Mouse (Mus musculus) MEL (cell line): ENCODE data around the gene Clock. TPM values are rescaled to one million over a fixed set of nuclear protein-coding genes. Genes with fewer than 3 reads are reported as not detected.

Source experiments
- DNase-seq: peaks from one replicate; pipeline ENCODE4 v3.0.0; 2011; ENCODE audit warnings: low read depth, low spot score
- H3K27ac ChIP-seq: 2 replicates; pipeline ENCODE4 v1.5.1; 2012; ENCODE audit warnings: low read depth, mild to moderate bottlenecking, control low read depth, low read length, moderate library complexity; ENCODE audit not compliant: control insufficient read depth
- H3K27me3 ChIP-seq, 2 experiments: fragments of 150-350 bp in 1 of 2; sonication (generic) in 1 of 2; 2 replicates each; pipeline ENCODE4 v1.6.1; 2012; ENCODE audit warnings: low read length in 2 of 2, mild to moderate bottlenecking in 2 of 2, improper control_type of control experiment in 1 of 2, moderate library complexity in 1 of 2; ENCODE audit not compliant: insufficient read depth in 2 of 2, control insufficient read depth in 1 of 2
- H3K36me3 ChIP-seq, 2 experiments: 2 replicates each; pipeline ENCODE4 v1.6.1; 2012 to 2014; ENCODE audit warnings: low read length in 2 of 2, improper control_type of control experiment in 1 of 2, inconsistent platforms in 1 of 2, mild to moderate bottlenecking in 1 of 2; ENCODE audit not compliant: insufficient read depth in 2 of 2, control insufficient read depth in 1 of 2
- H3K4me1 ChIP-seq, 2 experiments: fragments of 150-350 bp in 1 of 2; sonication (generic) in 1 of 2; 2 replicates each; pipeline ENCODE4 v1.6.1; 2012; ENCODE audit warnings: low read length in 2 of 2, improper control_type of control experiment in 1 of 2, mild to moderate bottlenecking in 1 of 2; ENCODE audit not compliant: insufficient read depth in 2 of 2, control insufficient read depth in 1 of 2
- H3K4me3 ChIP-seq, 2 experiments: fragments of 150-350 bp in 1 of 2; sonication (generic) in 1 of 2; 2 replicates each; pipeline ENCODE4 v1.5.1; 2012; ENCODE audit warnings: low read depth in 2 of 2, low read length in 2 of 2, mild to moderate bottlenecking in 2 of 2, moderate library complexity in 2 of 2, control low read depth in 1 of 2, improper control_type of control experiment in 1 of 2; ENCODE audit not compliant: control insufficient read depth in 1 of 2, insufficient read depth in 1 of 2
- H3K79me2 ChIP-seq: 2 replicates; pipeline ENCODE4 v1.6.1; 2012; ENCODE audit warnings: mild to moderate bottlenecking, low read length, moderate library complexity; ENCODE audit not compliant: control insufficient read depth, poor library complexity, insufficient read depth
- H3K9ac ChIP-seq: 2 replicates; pipeline ENCODE4 v1.6.1; 2012; ENCODE audit warnings: low read depth, mild to moderate bottlenecking, control low read depth, low read length, moderate library complexity; ENCODE audit not compliant: control insufficient read depth, poor library complexity, severe bottlenecking
- H3K9me3 ChIP-seq: fragments of 150-350 bp; sonication (generic); replicated peaks from 2 replicates; pipeline ENCODE4 v1.6.1; 2012; ENCODE audit warnings: mild to moderate bottlenecking, low read length, improper control_type of control experiment, moderate library complexity; ENCODE audit not compliant: insufficient read depth
- BHLHE40 ChIP-seq: IDR thresholded peaks from 2 replicates; pipeline ENCODE4 v1.6.1; 2012; ENCODE audit warnings: low read depth, mild to moderate bottlenecking, inconsistent platforms, low read length, improper control_type of control experiment, borderline replicate concordance
- CHD1 ChIP-seq: IDR thresholded peaks from 2 replicates; pipeline ENCODE4 v1.6.1; 2012; ENCODE audit warnings: low read depth, mild to moderate bottlenecking, inconsistent platforms, low read length, improper control_type of control experiment
- CHD2 ChIP-seq: IDR thresholded peaks from 2 replicates; pipeline ENCODE4 v1.6.1; 2011; ENCODE audit warnings: low read length, improper control_type of control experiment
- CTCF ChIP-seq, 3 experiments: IDR thresholded peaks in 2 of 3; conservative IDR thresholded peaks in 1 of 3; 2 replicates each; pipeline ENCODE4 v1.5.1; 2011 to 2012; ENCODE audit warnings: low read length in 3 of 3, low read depth in 2 of 3, mild to moderate bottlenecking in 2 of 3, improper control_type of control experiment in 1 of 3, inconsistent platforms in 1 of 3, mixed read lengths in 1 of 3, moderate library complexity in 1 of 3; ENCODE audit not compliant: control insufficient read depth in 1 of 3, insufficient read depth in 1 of 3, poor library complexity in 1 of 3, severe bottlenecking in 1 of 3
- E2F4 ChIP-seq: IDR thresholded peaks from 2 replicates; pipeline ENCODE4 v1.6.1; 2011; ENCODE audit warnings: low read depth, low read length, improper control_type of control experiment, borderline replicate concordance
- ELF1 ChIP-seq: IDR thresholded peaks from 2 replicates; pipeline ENCODE4 v1.6.1; 2014; ENCODE audit warnings: low read depth, mild to moderate bottlenecking, inconsistent platforms, low read length, improper control_type of control experiment, moderate library complexity
- EP300 ChIP-seq, 2 experiments: IDR thresholded peaks; 2 replicates each; pipeline ENCODE4 v1.6.1; 2011; ENCODE audit warnings: improper control_type of control experiment in 2 of 2, low read length in 2 of 2, low read depth in 1 of 2, mild to moderate bottlenecking in 1 of 2
- ETS1 ChIP-seq: IDR thresholded peaks from 2 replicates; pipeline ENCODE4 v1.6.1; 2012; ENCODE audit warnings: low read depth, mild to moderate bottlenecking, inconsistent platforms, low read length, improper control_type of control experiment, moderate library complexity
- GABPA ChIP-seq: IDR thresholded peaks from 2 replicates; pipeline ENCODE4 v1.6.1; 2012; ENCODE audit warnings: low read depth, mild to moderate bottlenecking, inconsistent platforms, low read length, improper control_type of control experiment, moderate library complexity
- GATA1 ChIP-seq: IDR thresholded peaks from 2 replicates; pipeline ENCODE4 v1.6.1; 2011; ENCODE audit warnings: low read depth, low read length, improper control_type of control experiment
- HCFC1 ChIP-seq: IDR thresholded peaks from 2 replicates; pipeline ENCODE4 v1.6.1; 2012; ENCODE audit warnings: low read depth, mild to moderate bottlenecking, inconsistent platforms, low read length, improper control_type of control experiment, moderate library complexity
- KAT2A ChIP-seq: conservative IDR thresholded peaks from 2 replicates; pipeline ENCODE4 v1.6.1; 2012; ENCODE audit warnings: low read depth, low read length, improper control_type of control experiment, inconsistent platforms
- MAFK ChIP-seq: IDR thresholded peaks from 2 replicates; pipeline ENCODE4 v1.6.1; 2011; ENCODE audit warnings: low read depth, mild to moderate bottlenecking, low read length, improper control_type of control experiment, borderline replicate concordance
- MAX ChIP-seq: IDR thresholded peaks from 2 replicates; pipeline ENCODE4 v1.6.1; 2011; ENCODE audit warnings: low read length, improper control_type of control experiment
- MAZ ChIP-seq: IDR thresholded peaks from 2 replicates; pipeline ENCODE4 v1.6.1; 2012; ENCODE audit warnings: low read depth, mild to moderate bottlenecking, inconsistent platforms, low read length, improper control_type of control experiment
- MXI1 ChIP-seq: IDR thresholded peaks from 2 replicates; pipeline ENCODE4 v1.6.1; 2011; ENCODE audit warnings: mild to moderate bottlenecking, low read depth, low read length, improper control_type of control experiment
- MYB ChIP-seq: IDR thresholded peaks from 2 replicates; pipeline ENCODE4 v1.6.1; 2011; ENCODE audit warnings: mild to moderate bottlenecking, low read depth, low read length, improper control_type of control experiment
- MYC ChIP-seq: IDR thresholded peaks from 2 replicates; pipeline ENCODE4 v1.6.1; 2011; ENCODE audit warnings: low read depth, mild to moderate bottlenecking, low read length, improper control_type of control experiment, moderate library complexity
- NELFE ChIP-seq: IDR thresholded peaks from 2 replicates; pipeline ENCODE4 v1.6.1; 2011; ENCODE audit warnings: low read depth, low read length, improper control_type of control experiment
- NRF1 ChIP-seq: IDR thresholded peaks from 2 replicates; pipeline ENCODE4 v1.6.1; 2014; ENCODE audit warnings: low read depth, mild to moderate bottlenecking, inconsistent platforms, low read length, improper control_type of control experiment, moderate library complexity; ENCODE audit not compliant: poor library complexity, insufficient read depth, severe bottlenecking
- POLR2A ChIP-seq, 2 experiments: IDR thresholded peaks; 2 replicates each; pipeline ENCODE4 v1.6.1; 2011 to 2012; ENCODE audit warnings: low read length in 2 of 2, mild to moderate bottlenecking in 2 of 2, control low read depth in 1 of 2, improper control_type of control experiment in 1 of 2, low read depth in 1 of 2, moderate library complexity in 1 of 2; ENCODE audit not compliant: control insufficient read depth in 1 of 2, insufficient read depth in 1 of 2, poor library complexity in 1 of 2
- POLR2AphosphoS2 ChIP-seq: IDR thresholded peaks from 2 replicates; pipeline ENCODE4 v1.6.1; 2011; ENCODE audit warnings: low read length, improper control_type of control experiment
- RAD21 ChIP-seq: IDR thresholded peaks from 2 replicates; pipeline ENCODE4 v1.6.1; 2011; ENCODE audit warnings: mild to moderate bottlenecking, low read depth, low read length, improper control_type of control experiment
- RCOR1 ChIP-seq: IDR thresholded peaks from 2 replicates; pipeline ENCODE4 v1.6.1; 2012; ENCODE audit warnings: low read depth, mild to moderate bottlenecking, inconsistent platforms, low read length, improper control_type of control experiment
- SIN3A ChIP-seq: IDR thresholded peaks from 2 replicates; pipeline ENCODE4 v1.6.1; 2012; ENCODE audit warnings: low read length, improper control_type of control experiment, inconsistent platforms
- SMC3 ChIP-seq: IDR thresholded peaks from 2 replicates; pipeline ENCODE4 v1.6.1; 2011; ENCODE audit warnings: low read depth, low read length, improper control_type of control experiment
- TAL1 ChIP-seq: IDR thresholded peaks from 2 replicates; pipeline ENCODE4 v1.6.1; 2012; ENCODE audit warnings: mild to moderate bottlenecking, inconsistent platforms, low read length, moderate library complexity, mixed read lengths
- TBP ChIP-seq: IDR thresholded peaks from 2 replicates; pipeline ENCODE4 v1.8.0; 2011; ENCODE audit warnings: low read depth, low read length, improper control_type of control experiment
- TCF12 ChIP-seq: IDR thresholded peaks from 2 replicates; pipeline ENCODE4 v1.6.1; 2014; ENCODE audit warnings: low read depth, mild to moderate bottlenecking, inconsistent platforms, low read length, improper control_type of control experiment, moderate library complexity
- UBTF ChIP-seq: IDR thresholded peaks from 2 replicates; pipeline ENCODE4 v1.6.1; 2012; ENCODE audit warnings: low read depth, mild to moderate bottlenecking, inconsistent platforms, low read length, improper control_type of control experiment, moderate library complexity, borderline replicate concordance; ENCODE audit not compliant: insufficient read depth
- USF1 ChIP-seq: IDR thresholded peaks from 2 replicates; pipeline ENCODE4 v1.6.1; 2014; ENCODE audit warnings: low read depth, mild to moderate bottlenecking, inconsistent platforms, low read length, improper control_type of control experiment, moderate library complexity
- ZKSCAN1 ChIP-seq: IDR thresholded peaks from 2 replicates; pipeline ENCODE4 v1.6.1; 2012; ENCODE audit warnings: low read depth, mild to moderate bottlenecking, inconsistent platforms, low read length, improper control_type of control experiment, moderate library complexity
- ZMIZ1 ChIP-seq: IDR thresholded peaks from 2 replicates; pipeline ENCODE4 v1.6.1; 2012; ENCODE audit warnings: low read depth, mild to moderate bottlenecking, inconsistent platforms, low read length, improper control_type of control experiment, moderate library complexity
- ZNF384 ChIP-seq: IDR thresholded peaks from 2 replicates; pipeline ENCODE4 v1.6.1; 2012; ENCODE audit warnings: low read depth, mild to moderate bottlenecking, inconsistent platforms, low read length, improper control_type of control experiment
- polyA plus RNA-seq, 2 experiments: library from polyadenylated mRNA; stranded (reverse) in 1 of 2; unstranded in 1 of 2; fragments of >175 nt in 1 of 2; fragments of >200 nt in 1 of 2; gene quantifications; 2 replicates each; pipeline versions ENCODE4 v1.2.1 to v1.2.4; 2012; ENCODE audit warnings: low replicate concordance in 2 of 2, low read depth in 1 of 2; ENCODE audit not compliant: insufficient read length in 2 of 2, insufficient read depth in 1 of 2, missing spikeins in 1 of 2
- total RNA-seq: library from RNA; depleted of rRNA; stranded (reverse); fragments of 300-350 nt; gene quantifications from 2 replicates; pipeline ENCODE4 v1.2.3, GENCODE M21; 2012

Gene Clock
- total and polyA plus RNA-seq, 3 experiments: 4.1 to 77.5 (median 6.3) TPM

DNA sequence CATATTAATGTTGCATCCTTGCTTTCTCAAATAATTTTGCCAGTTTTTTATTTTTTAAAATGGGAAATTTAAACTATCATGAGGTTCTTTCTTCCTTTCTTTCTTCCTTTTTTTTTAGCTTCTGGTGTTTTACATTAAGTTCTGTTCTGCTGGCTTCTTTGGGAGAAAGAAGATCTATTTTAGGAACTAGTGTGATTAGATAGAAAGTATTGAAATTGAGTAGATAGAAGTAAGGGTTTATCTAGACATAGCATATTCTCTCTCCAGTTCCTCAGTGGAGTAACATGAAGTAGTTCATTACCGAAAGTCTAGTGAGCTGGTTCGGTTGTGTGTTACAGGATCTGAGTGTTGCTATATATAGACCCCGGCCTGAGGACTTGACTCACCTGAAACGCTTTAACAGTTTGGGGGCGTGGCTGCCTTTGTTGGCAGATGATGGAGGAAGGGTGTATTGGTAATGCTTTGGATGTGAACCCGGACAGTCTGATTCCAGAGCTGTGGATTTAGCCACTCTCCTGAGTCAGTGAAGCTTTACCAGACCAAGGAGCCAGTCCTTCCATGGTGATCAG is 110.1 kb downstream of the Clock start (continued):
- TF ChIP-seq RAD21: no peak
- TF ChIP-seq RCOR1: no peak; the same call in 1 of the 2 replicates
- no peak for TF ChIP-seq CTCF (IDR thresholded peaks at IDR 0.05 in 2 of 3, conservative IDR thresholded peaks at IDR 0.05 in 1 of 3; ENCODE audit: control insufficient read depth in 1 of 3, insufficient read depth in 1 of 3, low read depth in 2 of 3, low read length in 3 of 3, poor library complexity in 1 of 3, severe bottlenecking in 1 of 3)
- TF ChIP-seq NELFE: no peak
- peak; percentile 65; the same call in 1 of the 2 replicates for TF ChIP-seq ZNF384
- peak; percentile 88 for TF ChIP-seq GATA1
- peak; percentile 83 for TF ChIP-seq TCF12
- no peak for TF ChIP-seq BHLHE40
- peak; percentile 74 for TF ChIP-seq ETS1

GRCm38 (mm10) chr5:76193075-76193474 is 111.5 kb downstream of the Clock start:
- no peak overlapping the region for H3K9ac ChIP-seq
- no peaks in the 10 kb centered on the region for H3K27me3 ChIP-seq
- H3K4me3 ChIP-seq: no peak overlapping the region
- peak; percentile 52 for DNase-seq
- H3K9me3 ChIP-seq: no peaks in the 10 kb centered on the region
- peaks cover 32% of the 10 kb centered on the region for H3K79me2 ChIP-seq
- H3K36me3 ChIP-seq: peaks cover 3 to 61% of the 10 kb centered on the region in 2 experiments
- H3K4me1 ChIP-seq: peaks cover 18 to 38% of the 10 kb centered on the region in 2 experiments
- H3K27ac ChIP-seq: no peak overlapping the region
- TF ChIP-seq USF1 (no peak), MYB (no peak), ZNF384 (0 out of 2 replicates have a peak, but pooled peaks have one; percentile 29), GATA1 (no peak), MXI1 (peak; percentile 45; the same call in 1 of the 2 replicates), TAL1 (no peak), MAFK (no peak), SIN3A (peak; percentile 51; the same call in 1 of the 2 replicates), ETS1 (peak; percentile 50; the same call in 1 of the 2 replicates), SMC3 (no peak), MYC (0 out of 2 replicates have a peak, but pooled peaks have one; percentile 29), RAD21 (no peak), CHD1 (0 out of 2 replicates have a peak, but pooled peaks have one; percentile 67), CTCF (IDR thresholded peaks at IDR 0.05 in 2 of 3, conservative IDR thresholded peaks at IDR 0.05 in 1 of 3; ENCODE audit: control insufficient read depth in 1 of 3, insufficient read depth in 1 of 3, low read depth in 2 of 3, low read length in 3 of 3, poor library complexity in 1 of 3, severe bottlenecking in 1 of 3) (no peak), POLR2AphosphoS2 (no peak), HCFC1 (no peak), MAX (no peak), ZMIZ1 (no peak), ZKSCAN1 (no peak), MAZ (no peak), ELF1 (no peak), KAT2A (no peak), CHD2 (no peak), GABPA (no peak), TCF12 (0 out of 2 replicates have a peak, but pooled peaks have one; percentile 19), RCOR1 (0 out of 2 replicates have a peak, but pooled peaks have one; percentile 17), TBP (no peak), POLR2A (IDR thresholded peaks at IDR 0.05; ENCODE audit: control insufficient read depth in 1 of 2, insufficient read depth in 1 of 2, low read depth in 1 of 2, low read length in 2 of 2, poor library complexity in 1 of 2) (no peak), EP300 (IDR thresholded peaks at IDR 0.05; ENCODE audit: low read depth in 1 of 2, low read length in 2 of 2) (peak in 1 of 2 experiments; percentile 49; a peak in 2 of 4 replicates), NRF1 (no peak), UBTF (no peak), E2F4 (no peak)
